Mouse (Mus musculus): ENCODE data around the gene Fgf9.

The Fgf9 gene

DNA sequence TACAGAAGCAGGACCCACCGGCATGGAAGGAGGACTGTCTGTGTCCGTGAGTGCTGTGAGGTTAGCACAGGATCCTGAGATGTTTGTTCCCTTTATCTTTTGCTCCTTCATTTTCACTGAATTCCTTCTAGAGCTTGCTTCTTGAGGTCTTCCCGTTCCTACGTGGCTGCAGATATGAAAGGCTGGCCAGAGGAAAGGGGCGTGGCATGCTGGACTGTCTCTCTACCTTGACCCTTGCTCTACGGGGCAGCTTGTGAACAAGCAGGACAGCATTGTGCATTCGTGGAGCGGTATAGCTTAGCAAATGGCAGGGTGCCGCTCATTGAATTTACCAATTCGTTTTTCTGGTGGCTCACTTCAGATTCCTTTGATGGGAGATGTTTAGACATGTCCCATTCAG lies 21.0 kb downstream of the Fgf9 start:
- DNase-seq = no peak

DNA sequence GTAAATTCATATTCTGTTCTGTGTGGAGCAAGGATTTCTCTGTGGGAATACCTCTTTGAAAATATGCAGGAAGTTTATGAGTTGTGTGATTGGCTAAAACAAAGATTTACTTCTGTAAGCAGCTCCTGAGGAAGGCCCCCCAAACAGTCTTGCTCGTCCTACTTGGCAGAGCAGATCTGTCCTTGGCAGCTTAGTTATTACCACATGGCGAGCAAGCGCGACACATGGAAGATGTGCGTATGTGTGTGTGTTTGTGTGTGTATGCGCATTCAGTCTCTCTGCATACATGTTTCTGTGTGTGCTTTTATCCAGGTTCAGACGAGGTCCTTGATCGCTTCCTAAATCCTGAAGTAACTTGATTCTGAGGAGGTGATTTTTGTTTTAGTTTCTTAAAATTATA lies 29.3 kb downstream of the Fgf9 start:
- no peak for DNase-seq

DNA sequence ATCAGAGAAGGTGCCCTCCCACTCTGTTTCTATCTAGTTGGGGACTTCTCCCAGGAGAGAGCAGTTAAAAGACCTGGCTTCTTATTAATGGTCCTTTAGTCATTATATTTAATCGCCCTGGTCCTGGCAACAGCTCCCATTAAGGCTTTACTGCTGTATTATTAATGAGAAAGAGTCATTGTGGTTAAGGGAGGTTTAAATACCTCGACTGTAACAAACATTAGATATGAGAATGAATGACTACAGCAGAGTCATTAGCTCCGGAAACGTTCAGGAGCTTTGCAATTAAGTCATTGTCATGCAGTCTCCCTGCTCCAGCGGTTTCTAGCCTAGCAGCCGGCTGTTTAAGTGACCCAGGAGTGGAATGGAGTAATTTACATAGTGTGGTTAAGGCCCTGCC lies 31.0 kb downstream of the Fgf9 start:
- no peak for DNase-seq

DNA sequence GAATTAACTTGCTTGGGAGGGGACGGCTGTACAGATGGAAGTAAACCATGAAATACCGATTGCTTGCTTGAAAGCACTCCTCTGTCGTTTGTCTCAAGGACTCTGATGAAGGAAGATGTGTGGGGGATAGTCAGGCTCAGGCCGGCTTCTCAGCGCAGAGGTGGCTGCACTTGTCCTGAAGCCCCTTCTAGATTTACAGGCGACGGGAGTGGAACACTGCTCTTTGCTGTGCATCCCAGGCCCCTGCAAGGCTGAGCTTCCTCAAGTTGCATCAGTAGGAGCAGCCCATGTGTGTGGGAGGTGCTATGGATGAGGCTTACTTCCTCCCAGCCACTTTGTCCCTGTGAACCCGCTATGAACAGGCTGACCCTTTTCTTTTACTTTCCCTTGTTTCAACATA lies 33.9 kb downstream of the Fgf9 start:
- no peak for DNase-seq

DNA sequence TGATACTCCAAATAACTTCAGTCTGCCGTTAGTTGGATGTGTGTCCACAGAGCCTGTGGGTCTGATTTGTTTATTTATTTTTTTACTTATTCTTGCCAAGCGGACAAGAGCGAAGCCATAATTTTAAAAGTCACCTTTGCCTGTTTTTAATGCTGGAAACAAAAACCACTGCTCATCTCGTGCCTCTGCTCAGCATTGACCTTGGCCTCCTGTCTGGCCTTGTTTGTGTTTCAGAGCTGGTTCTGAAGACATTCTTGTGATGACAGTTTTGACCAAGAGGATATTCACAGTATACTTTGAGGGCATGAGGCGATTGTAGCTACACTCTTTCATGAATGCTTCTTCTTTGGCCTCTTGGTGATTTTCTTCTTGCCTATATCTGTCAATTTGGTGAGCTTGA lies 35.2 kb downstream of the Fgf9 start:
- no peak for DNase-seq

DNA sequence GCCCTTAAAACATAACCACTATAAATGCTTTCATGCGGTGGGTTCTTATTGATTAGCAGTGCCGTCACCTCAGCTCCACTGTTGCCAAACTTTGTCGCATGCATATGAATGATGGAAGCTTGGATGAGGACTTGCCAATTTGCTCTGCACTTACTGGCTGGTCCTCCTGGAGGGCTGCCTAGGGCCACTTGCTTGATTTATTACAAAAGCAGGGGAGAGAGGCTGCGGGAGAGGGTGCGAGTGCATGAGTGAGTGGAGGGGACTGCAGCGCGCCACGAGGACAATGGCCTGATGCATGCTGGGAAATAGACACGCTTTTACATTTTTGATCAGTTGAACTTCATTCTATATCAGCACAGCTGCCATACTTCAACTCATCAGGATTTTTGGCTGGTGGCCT lies 39.3 kb downstream of the Fgf9 start:
- no peak for DNase-seq

DNA sequence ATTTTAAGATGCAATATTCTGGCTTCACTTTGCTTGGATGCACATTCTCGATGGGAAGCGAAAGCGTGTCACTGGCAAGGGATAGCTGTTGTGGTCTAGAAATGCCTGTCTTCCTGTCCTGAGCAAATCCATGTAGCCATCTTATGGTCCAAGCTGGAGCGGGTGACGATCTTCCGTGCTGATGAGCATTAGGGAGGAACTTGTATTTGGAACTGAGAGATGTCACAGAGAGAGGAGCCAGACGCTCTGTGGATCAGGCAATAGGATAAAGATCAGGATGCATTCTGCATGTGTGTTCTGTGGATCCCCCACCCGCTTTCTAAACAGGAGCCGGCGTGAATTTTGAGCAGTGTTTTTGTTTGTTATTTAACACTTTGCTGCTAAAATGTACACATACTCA lies 41.2 kb downstream of the Fgf9 start:
- no peak for DNase-seq

DNA sequence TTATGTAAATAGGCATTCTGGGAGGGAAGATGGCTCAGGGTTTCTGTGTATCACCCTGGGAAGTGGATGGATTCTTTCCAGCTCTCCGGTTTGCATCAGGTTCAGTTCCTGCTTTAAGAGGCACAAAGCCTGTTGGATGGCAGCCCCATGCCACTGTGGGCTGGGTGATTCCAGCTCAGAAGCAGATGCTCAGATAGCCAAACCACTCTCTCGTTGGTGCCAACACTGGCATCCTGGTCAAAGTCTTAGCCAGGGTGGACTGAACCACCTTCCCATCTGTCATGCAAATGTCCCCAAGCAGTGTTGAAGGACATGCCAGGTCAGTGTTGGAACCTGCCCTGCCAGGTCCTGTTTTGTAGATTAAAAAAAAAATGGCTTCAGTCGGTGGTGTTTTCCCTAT lies 42.0 kb downstream of the Fgf9 start:
- DNase-seq = no peak

DNA sequence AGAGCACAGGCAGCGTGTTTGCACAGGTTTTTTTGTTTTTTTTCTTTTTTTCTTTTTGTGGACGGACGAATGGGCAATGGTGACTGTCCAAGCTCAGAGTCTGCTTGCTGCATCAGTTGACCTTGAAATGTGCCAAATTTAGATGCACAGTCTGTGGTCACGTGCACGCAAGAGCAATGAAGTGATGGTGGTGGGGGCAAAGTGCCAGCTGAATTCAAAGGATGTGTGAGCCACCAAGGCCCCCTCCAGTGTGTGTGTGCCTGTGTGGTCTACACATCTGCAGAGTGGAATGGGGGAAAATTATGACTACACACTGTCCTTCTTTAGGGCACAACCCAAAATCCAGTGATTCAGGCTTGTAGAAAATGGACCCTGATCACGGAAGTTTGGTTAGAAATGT lies 42.8 kb downstream of the Fgf9 start:
- no peak for DNase-seq

DNA sequence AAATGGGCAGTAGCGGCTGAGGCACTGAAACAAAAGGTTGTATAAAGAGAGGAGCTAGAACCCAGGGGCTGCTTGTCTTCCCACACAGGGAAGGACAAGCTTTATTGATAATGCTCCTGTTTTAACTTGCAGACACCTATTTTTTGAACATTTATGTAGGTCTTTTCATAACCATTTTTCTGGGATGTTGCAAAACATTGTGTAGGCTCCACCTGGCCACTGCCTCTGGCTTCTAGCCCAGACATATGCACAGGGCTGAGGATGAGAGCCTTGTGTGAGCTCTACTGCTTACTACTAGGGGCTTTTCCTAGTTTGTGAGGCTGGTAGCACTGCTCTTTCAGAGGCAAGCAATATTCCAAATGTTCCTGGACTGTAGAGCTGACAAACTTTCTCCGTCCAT lies 43.8 kb downstream of the Fgf9 start:
- DNase-seq = no peak

DNA sequence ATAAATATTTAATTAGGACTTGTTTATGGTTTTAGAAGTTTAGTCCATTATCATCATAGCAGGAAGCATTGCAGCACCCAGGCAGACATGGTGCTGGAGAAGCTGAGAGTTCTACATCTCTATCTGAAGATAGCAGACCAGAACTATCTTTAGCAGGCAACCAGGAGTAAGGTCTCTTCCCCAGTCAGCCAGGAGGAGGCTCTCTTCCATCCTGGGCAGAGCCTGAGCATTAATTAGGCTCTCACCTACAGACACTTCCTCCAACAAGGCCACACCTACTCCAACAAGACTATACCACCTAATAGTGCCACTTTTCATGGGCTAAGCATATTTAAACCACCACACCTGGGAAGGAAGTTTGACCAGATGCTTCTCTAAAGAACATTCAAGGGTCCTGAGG lies 54.3 kb downstream of the Fgf9 start:
- DNase-seq = no peak

DNA sequence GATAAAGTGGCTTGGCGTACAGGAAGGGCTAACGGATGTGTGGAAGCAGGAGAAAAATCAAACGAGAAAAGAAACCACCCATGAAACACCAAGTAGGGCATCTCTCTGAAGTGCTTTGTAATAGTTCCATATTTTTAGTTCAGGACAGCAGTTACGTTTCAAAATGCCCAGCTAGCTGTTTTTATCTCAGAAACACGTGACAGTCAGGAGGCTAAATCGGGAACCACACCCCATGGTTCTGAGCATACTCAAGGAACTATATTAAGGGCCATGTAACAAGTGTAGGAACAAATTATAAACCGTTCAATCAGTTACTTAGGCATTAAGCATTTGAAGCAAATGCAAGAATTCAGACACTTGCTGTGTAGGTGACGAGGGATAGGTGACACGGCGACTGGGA lies 56.2 kb downstream of the Fgf9 start:
- DNase-seq = no peak

DNA sequence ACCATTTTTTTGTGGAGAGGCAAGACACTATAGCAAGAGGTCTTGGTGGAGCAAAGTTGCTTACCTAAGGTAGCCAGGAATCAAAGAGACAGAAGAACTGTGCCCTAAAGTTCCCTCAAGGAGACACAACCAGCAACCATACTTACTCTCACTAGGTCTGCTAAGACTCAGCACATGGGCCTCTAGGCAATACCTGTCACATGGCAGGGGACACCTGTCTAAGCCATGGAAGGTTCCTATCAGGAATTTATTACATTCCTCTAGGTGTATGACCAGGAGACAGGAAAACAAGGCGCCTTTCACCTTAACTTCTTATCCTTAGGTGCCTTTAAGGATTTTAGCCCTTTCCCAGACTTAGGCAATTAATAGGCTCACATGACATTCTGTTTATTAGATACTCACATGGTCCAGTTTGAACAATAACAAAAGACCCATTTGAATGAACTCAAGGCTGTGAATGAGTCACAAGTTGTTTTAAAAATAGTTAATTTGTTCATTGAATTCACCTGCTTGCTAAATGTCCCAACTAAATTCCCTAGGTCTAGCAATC lies 69.2 kb downstream of the Fgf9 start:
- no peak for DNase-seq

DNA sequence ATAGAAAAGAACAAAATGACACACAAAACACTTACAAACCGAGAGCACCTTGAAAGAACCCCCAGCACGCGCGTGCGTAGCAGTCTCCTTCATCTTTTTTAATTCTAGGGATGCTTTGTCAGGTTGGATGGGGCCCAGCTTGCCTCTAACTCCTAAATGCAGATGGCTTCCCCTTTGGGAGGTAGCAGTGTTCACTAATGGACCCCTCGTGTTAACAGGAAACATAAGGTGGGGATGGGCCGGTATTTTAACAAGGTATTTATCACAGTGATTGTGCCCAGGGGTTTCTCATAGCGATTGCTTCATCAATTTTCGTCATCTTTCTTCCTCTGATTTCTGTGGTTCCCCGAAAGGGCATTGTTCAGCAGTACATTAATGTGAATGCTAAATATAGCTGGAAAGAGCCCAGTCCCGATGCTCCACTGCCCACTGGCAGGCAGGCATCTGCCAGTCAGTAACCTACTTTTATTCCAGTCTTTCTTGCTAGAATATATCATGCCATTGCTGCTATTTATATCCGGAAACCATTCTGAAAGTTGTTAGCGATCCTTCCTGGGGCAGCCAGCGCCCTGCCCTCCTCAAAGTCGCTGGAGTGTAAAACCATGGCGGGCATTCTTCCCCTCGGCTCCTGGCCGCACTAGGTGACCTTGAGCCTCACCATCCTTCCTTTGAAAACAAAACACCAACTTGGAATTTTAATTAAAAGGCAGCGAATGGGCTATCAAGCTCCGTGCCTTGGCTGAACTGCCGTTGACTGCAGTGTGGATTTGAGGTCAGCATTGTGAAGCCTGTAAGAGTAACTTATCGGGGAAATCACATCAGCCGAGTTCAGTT lies 79.5 kb downstream of the Fgf9 start:
- peak; percentile 5 for DNase-seq

DNA sequence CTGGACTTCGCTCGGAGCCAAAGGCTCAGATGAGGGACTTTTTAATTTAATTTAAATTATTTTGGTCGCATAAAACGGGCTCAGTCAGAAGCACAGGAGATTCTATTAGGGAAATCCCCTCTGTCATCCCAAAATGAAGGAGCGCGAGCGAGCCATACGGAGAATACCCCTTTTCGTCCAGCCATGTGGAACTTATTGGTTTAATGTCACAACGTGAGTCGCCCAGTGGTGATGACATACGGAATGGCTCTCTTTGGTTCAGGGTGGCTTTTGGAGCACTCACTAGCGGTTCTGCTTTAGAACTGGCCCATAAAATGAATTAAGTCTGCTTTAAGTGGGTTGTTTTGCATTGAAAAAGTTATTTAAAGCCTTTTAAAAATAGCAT lies 80.1 kb downstream of the Fgf9 start:
- no peak for DNase-seq

DNA sequence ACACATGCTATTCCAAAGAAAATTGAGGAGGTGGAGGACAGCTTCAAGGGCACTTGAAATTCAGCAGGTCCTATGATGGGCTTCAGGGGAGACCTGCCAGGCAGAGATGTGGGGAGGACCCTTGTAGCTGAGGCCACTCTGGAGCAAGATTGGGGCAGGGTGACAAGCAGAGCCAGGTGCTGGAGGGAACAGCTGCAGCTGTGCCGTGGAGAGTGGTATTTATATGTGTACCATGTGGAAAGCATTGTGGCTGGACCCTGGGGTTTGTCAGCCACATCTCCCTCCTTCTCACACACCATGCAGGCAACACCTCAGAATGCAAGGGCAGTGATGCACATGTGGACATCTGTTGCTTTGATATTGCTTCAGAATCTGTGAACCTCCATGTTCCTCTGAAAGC lies 81.8 kb downstream of the Fgf9 start:
- no peak for DNase-seq

DNA sequence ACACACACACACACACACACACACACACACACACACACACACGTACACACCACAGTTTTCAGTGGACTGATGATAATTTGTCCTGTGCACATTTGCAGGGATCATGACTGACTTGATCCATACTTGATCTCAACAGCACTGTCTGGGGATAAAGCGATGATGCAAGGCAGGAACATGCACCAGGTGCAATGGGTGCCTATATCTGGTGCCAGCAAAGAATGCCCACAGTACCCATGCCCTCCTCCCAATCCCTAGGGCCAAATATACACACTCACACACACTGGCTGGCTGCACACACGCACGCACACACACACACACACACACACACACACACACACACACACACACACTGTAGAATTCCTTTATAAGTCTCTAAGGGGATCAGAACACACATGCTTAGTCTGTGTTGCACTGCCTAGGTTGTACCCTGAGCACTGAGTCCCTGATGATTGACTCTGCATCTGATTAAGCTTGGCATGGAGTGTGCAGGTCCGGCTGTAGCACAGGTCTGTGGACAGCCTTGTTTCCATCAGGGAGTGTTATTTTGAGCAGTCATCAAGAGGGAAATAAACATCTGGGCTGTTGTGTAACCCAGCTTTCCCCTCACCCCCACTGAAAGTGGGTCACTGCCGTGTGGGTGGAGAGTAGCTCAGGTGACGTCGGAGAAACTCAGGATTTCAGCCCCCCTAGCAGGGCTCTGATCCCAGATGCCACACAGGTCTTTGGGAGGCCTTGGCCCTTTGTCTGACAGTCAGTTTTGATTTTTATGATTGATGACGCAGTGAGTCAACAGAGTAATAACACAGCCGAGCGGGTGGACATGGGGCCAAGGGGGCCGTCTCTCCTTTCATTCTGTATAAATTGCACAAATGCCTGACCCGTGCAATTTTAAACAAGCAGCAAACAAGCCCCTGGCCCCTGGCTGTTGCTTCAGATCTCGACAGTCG lies 83.4 kb downstream of the Fgf9 start:
- no peak for DNase-seq

DNA sequence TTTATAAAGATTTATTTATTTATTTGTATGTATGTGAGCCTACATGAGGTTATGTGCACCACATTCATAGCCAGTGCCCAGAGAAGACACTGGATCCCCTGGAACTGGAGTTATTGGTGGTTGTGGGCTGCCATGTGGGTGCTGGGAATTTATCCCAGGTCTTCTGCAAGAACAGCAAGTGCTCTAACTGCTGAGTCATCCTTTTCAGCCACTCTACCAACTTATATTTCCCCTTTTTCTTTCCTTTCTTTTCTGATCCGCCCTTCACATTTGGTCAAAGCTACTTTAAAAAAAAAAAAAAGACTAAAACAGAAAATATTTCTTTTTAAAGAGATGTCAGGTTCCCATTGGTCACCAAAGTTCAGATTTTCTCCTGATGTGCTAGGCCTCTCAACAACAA lies 90.3 kb downstream of the Fgf9 start:
- DNase-seq = no peak

Data from right cerebral cortex, postnatal 4 days (tissue).